Mouse (Mus musculus) heart, postnatal 0 days (tissue): Measurements from ENCODE around the gene Ankrd33.

Source experiments
- CTCF ChIP-seq: IDR thresholded peaks from 2 replicates; pipeline ENCODE4 v1.5.1; 2016; ENCODE audit warnings: antibody characterized with exemption, control low read depth, low read depth
- EP300 ChIP-seq: IDR thresholded peaks from 2 replicates; pipeline ENCODE4 v1.6.1; 2016; ENCODE audit warnings: antibody characterized with exemption, low read depth

DNA sequence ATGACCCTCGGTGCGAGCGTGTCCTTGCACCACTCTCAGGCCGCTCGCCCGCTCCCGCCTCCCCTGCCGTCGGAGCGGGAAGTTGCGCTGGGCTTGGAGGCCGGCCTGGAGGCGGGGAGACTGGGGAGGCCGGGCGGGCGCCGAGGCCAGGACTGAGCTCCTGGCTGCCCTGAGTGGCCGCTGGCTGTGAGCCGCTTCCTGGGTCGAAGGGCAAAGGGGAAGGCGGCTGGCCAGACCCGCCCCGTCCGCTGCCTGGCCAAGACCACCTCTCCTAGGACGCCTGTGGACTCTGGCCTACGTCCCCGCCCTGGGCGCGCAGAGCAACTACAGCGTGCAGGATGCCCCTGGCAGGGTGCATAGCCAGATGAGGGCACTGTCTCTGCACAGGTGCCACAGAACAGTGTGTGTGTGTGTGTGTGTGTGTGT lies 36.8 kb upstream of the Ankrd33 start:
- TF ChIP-seq CTCF (no peak; the same call in 1 of the 2 replicates), EP300 (no peak)
